Mouse (Mus musculus) layer of hippocampus, adult 9-11 months (tissue): ENCODE measurements around the gene Zbtb37.

Experiments
- DNase-seq: peaks from one replicate; pipeline ENCODE4 v3.0.0; 2022

The Zbtb37 gene

DNA sequence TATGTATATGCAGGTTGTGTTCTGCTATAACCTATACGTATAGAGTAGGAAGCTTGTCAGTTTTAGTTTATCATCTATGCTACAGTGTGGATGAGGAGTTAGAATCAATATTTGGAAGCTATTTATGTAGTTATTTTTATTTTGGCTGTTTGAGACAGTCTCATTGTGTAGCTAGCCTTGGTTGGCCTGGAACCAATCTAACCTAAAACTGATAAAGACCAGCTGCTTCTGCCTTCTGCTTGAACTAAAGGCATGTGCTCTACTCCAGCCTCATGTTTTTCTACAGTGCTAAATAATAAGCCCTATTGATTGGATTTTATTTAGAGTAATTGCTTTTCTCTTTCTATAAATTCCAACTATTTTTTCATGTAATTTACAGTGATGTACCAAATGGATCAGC, 67.4 kb downstream of the Zbtb37 start:
- peak; percentile 70 for DNase-seq

DNA sequence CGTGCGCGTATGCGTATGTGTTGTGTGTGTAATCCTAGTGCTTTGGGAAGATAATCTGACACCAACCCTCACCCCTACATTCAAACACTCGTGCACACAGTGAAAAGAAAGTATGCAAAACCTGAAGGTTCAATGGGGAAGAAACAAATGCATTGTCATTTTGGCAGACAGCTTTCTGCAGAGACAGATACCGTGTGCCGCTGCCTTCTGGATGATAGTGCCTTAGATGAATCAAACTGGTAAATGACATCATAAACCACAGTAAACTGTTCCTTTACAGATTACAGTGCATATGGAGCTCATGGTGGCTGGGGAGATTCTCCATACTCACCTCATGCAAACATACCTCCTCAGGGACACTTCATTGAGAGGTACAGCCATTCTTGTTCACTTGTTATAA, 71.5 kb downstream of the Zbtb37 start:
- DNase-seq = no peak
